Mouse (Mus musculus): ENCODE results near the gene Gm49354. TPM values are rescaled to one million over a fixed set of nuclear protein-coding genes. Genes with fewer than 3 reads are reported as not detected.

Gm49354 gene
- polyA plus RNA-seq, 1 experiment from 2014 or later = not detected

- TF ChIP-seq EP300 (IDR thresholded peaks at IDR 0.05; ENCODE audit: low read depth) (no peak), CTCF (IDR thresholded peaks at IDR 0.05; ENCODE audit: low read depth) (no peak)
- DNase-seq (no peak), ATAC-seq (peak; percentile 55)
- Histone ChIP-seq H3K9ac (replicated peaks) (no peak overlapping the region), H3K4me2 (ENCODE audit: low read depth, low read length) (no peak overlapping the region), H3K27ac (ENCODE audit: low read depth) (no peak overlapping the region), H3K4me1 (ENCODE audit: insufficient read depth) (no peaks in the 10 kb centered on the region; the same call in 1 of the 2 replicates), H3K9me3 (ENCODE audit: low read length) (no peaks in the 10 kb centered on the region), H3K4me3 (ENCODE audit: low read depth, low read length) (no peak overlapping the region), H3K27me3 (ENCODE audit: insufficient read depth, low read length) (no peaks in the 10 kb centered on the region), H3K36me3 (replicated peaks; ENCODE audit: insufficient read depth, low read length) (peaks cover 61% of the 10 kb centered on the region)
- 85% methylated on average over 7 of the region's 7 CpGs for WGBS (ENCODE audit: insufficient replicate concordance)
Measured at GRCm38 (mm10) chr13:59756906-59757305, 25.1 kb downstream of the Gm49354 start.

GRCm38 (mm10) chr13:59750310-59750709 is 31.7 kb downstream of the Gm49354 start:
- TF ChIP-seq EP300 (IDR thresholded peaks at IDR 0.05; ENCODE audit: low read depth) (no peak), CTCF (IDR thresholded peaks at IDR 0.05; ENCODE audit: low read depth) (no peak)
- Histone ChIP-seq H3K4me1 (ENCODE audit: insufficient read depth) (no peaks in the 10 kb centered on the region), H3K36me3 (replicated peaks; ENCODE audit: insufficient read depth, low read length) (peaks cover 10% of the 10 kb centered on the region), H3K4me3 (ENCODE audit: low read depth, low read length) (no peak overlapping the region), H3K4me2 (ENCODE audit: low read depth, low read length) (no peak overlapping the region), H3K9me3 (ENCODE audit: low read length) (no peaks in the 10 kb centered on the region), H3K27me3 (ENCODE audit: insufficient read depth, low read length) (no peaks in the 10 kb centered on the region), H3K27ac (ENCODE audit: low read depth) (no peak overlapping the region), H3K9ac (replicated peaks) (no peak overlapping the region)
- ATAC-seq (no peak), DNase-seq (no peak)
- 73% methylated on average over 12 of the region's 12 CpGs for WGBS (ENCODE audit: insufficient replicate concordance)

DNA sequence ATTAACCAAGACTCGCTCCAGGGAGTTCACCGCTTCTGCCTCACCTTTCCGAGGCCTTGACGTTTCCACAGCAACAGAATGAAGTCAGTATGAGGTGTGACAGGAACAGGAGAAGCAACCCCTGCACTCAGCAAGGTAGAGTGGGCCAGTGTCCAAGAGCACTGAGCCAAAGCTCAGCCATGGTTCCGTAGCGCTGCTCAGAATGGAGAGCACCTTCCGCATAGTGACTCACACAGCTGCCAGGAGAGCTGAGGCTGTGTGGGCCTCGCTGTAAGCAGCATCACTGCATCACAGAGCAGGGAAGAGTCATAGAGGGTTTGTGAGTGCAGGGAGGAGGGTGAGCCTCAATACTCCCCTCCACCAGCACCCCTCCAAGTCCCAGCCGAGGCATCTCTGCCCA is 35.3 kb downstream of the Gm49354 start, which contains the start of gene 1700014D04Rik:
TSS of gene 1700014D04Rik (minus strand) at position 42 of the 400 bp plus-strand sequence.
- H3K27ac ChIP-seq (ENCODE audit: low read depth) = no peak within 1 kb of the TSS
- WGBS (ENCODE audit: insufficient replicate concordance) = 83% methylated on average over 9 of the region's 9 CpGs
- no peaks in the 10 kb centered on the region for H3K27me3 ChIP-seq (ENCODE audit: insufficient read depth, low read length)
- no peak within 1 kb of the TSS for H3K4me3 ChIP-seq (ENCODE audit: low read depth, low read length)
- no peak within 1 kb of the TSS for H3K9ac ChIP-seq (replicated peaks)
- TF ChIP-seq CTCF (IDR thresholded peaks at IDR 0.05; ENCODE audit: low read depth) (no peak), EP300 (IDR thresholded peaks at IDR 0.05; ENCODE audit: low read depth) (no peak)
- H3K4me1 ChIP-seq (ENCODE audit: insufficient read depth) = no peaks in the 10 kb centered on the region
- DNase-seq (no peak), ATAC-seq (no peak)
- no peaks in the 10 kb centered on the region for H3K9me3 ChIP-seq (ENCODE audit: low read length)
- no peaks in the 10 kb centered on the region for H3K36me3 ChIP-seq (replicated peaks; ENCODE audit: insufficient read depth, low read length)
- no peak within 1 kb of the TSS for H3K4me2 ChIP-seq (ENCODE audit: low read depth, low read length)

GRCm38 (mm10) chr13:59746164-59746563 is 35.9 kb downstream of the Gm49354 start:
- 79% methylated on average over 5 of the region's 6 CpGs for WGBS (ENCODE audit: insufficient replicate concordance)
- no peak overlapping the region for H3K4me3 ChIP-seq (ENCODE audit: low read depth, low read length)
- TF ChIP-seq CTCF (IDR thresholded peaks at IDR 0.05; ENCODE audit: low read depth) = no peak
- no peak for TF ChIP-seq EP300 (IDR thresholded peaks at IDR 0.05; ENCODE audit: low read depth)
- no peaks in the 10 kb centered on the region for H3K27me3 ChIP-seq (ENCODE audit: insufficient read depth, low read length)
- H3K9ac ChIP-seq (replicated peaks) = no peak overlapping the region
- H3K9me3 ChIP-seq (ENCODE audit: low read length) = no peaks in the 10 kb centered on the region
- ATAC-seq (no peak), DNase-seq (no peak)
- H3K27ac ChIP-seq (ENCODE audit: low read depth) = no peak overlapping the region
- no peaks in the 10 kb centered on the region for H3K4me1 ChIP-seq (ENCODE audit: insufficient read depth)
- H3K36me3 ChIP-seq (replicated peaks; ENCODE audit: insufficient read depth, low read length) = no peaks in the 10 kb centered on the region
- no peak overlapping the region for H3K4me2 ChIP-seq (ENCODE audit: low read depth, low read length)

DNA sequence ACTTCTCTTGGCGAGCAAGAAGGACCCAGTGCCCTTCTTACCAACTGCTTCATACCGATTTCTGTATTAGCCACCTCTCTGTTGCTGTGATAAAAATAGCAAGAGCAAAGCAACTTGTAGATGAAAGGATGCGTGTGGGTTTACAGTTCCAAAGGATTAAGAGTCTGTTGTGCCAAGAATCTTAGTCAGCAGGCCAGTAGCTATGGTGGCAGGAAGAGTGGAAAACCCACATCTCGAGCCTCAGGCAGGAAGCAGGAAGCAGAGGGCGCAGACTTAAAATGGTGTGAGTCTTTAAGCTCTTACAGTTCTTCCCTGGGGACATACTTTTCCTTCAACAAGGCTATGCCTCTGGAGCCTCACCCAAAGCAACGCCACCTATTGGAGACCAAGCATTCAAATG is 36.6 kb downstream of the Gm49354 start:
- TF ChIP-seq CTCF (IDR thresholded peaks at IDR 0.05; ENCODE audit: low read depth) (no peak), EP300 (IDR thresholded peaks at IDR 0.05; ENCODE audit: low read depth) (no peak)
- H3K4me3 ChIP-seq (ENCODE audit: low read depth, low read length) = no peak overlapping the region
- H3K4me1 ChIP-seq (ENCODE audit: insufficient read depth) = no peaks in the 10 kb centered on the region
- H3K9me3 ChIP-seq (ENCODE audit: low read length) = no peaks in the 10 kb centered on the region
- WGBS (ENCODE audit: insufficient replicate concordance) = 60% methylated on average over 6 of the region's 6 CpGs
- ATAC-seq = no peak
- no peaks in the 10 kb centered on the region for H3K36me3 ChIP-seq (replicated peaks; ENCODE audit: insufficient read depth, low read length)
- H3K4me2 ChIP-seq (ENCODE audit: low read depth, low read length) = no peak overlapping the region
- H3K9ac ChIP-seq (replicated peaks) = no peak overlapping the region
- no peak for DNase-seq
- H3K27me3 ChIP-seq (ENCODE audit: insufficient read depth, low read length) = no peaks in the 10 kb centered on the region
- H3K27ac ChIP-seq (ENCODE audit: low read depth) = no peak overlapping the region

GRCm38 (mm10) chr13:59741697-59742096 is 40.3 kb downstream of the Gm49354 start:
- Histone ChIP-seq H3K4me1 (ENCODE audit: insufficient read depth) (peaks cover 16% of the 10 kb centered on the region), H3K27me3 (ENCODE audit: insufficient read depth, low read length) (no peaks in the 10 kb centered on the region), H3K27ac (ENCODE audit: low read depth) (no peak overlapping the region), H3K4me3 (ENCODE audit: low read depth, low read length) (no peak overlapping the region), H3K36me3 (replicated peaks; ENCODE audit: insufficient read depth, low read length) (no peaks in the 10 kb centered on the region), H3K9me3 (ENCODE audit: low read length) (no peaks in the 10 kb centered on the region), H3K9ac (replicated peaks) (no peak overlapping the region), H3K4me2 (ENCODE audit: low read depth, low read length) (no peak overlapping the region)
- DNase-seq (peak; percentile 53), ATAC-seq (no peak)
- WGBS (ENCODE audit: insufficient replicate concordance) = 50% methylated on average over 10 of the region's 10 CpGs
- TF ChIP-seq EP300 (IDR thresholded peaks at IDR 0.05; ENCODE audit: low read depth) = no peak
- TF ChIP-seq CTCF (IDR thresholded peaks at IDR 0.05; ENCODE audit: low read depth) = peak; percentile 70

GRCm38 (mm10) chr13:59741096-59741495 is 40.9 kb downstream of the Gm49354 start:
- no peak for ATAC-seq
- H3K4me3 ChIP-seq (ENCODE audit: low read depth, low read length) = no peak overlapping the region
- H3K4me1 ChIP-seq (ENCODE audit: insufficient read depth) = peaks cover 16% of the 10 kb centered on the region
- no peak overlapping the region for H3K27ac ChIP-seq (ENCODE audit: low read depth)
- no peak overlapping the region for H3K4me2 ChIP-seq (ENCODE audit: low read depth, low read length)
- no peaks in the 10 kb centered on the region for H3K9me3 ChIP-seq (ENCODE audit: low read length)
- H3K36me3 ChIP-seq (replicated peaks; ENCODE audit: insufficient read depth, low read length) = no peaks in the 10 kb centered on the region
- no peak overlapping the region for H3K9ac ChIP-seq (replicated peaks)
- no peak for TF ChIP-seq CTCF (IDR thresholded peaks at IDR 0.05; ENCODE audit: low read depth)
- H3K27me3 ChIP-seq (ENCODE audit: insufficient read depth, low read length) = no peaks in the 10 kb centered on the region
- 74% methylated on average over 11 of the region's 11 CpGs for WGBS (ENCODE audit: insufficient replicate concordance)
- DNase-seq = no peak

Measured in liver, postnatal 0 days (tissue).